Mouse (Mus musculus) small intestine, adult 2 months (tissue): ENCODE data around the gene Arl9.

ENCODE experiments used
- CTCF ChIP-seq: fragments of 200-500 bp; IDR thresholded peaks from 2 replicates; pipeline ENCODE4 v1.5.1; 2012; ENCODE audit warnings: low read depth, mild to moderate bottlenecking, control low read depth, inconsistent platforms, low read length, moderate library complexity, mixed read lengths; ENCODE audit not compliant: insufficient replicate concordance, insufficient read length; ENCODE audit errors: extremely low read depth
- POLR2A ChIP-seq: fragments of 200-500 bp; IDR thresholded peaks from 2 replicates; pipeline ENCODE4 v1.6.1; 2012; ENCODE audit warnings: low read depth, mild to moderate bottlenecking, control low read depth, inconsistent platforms, low read length, moderate library complexity

DNA sequence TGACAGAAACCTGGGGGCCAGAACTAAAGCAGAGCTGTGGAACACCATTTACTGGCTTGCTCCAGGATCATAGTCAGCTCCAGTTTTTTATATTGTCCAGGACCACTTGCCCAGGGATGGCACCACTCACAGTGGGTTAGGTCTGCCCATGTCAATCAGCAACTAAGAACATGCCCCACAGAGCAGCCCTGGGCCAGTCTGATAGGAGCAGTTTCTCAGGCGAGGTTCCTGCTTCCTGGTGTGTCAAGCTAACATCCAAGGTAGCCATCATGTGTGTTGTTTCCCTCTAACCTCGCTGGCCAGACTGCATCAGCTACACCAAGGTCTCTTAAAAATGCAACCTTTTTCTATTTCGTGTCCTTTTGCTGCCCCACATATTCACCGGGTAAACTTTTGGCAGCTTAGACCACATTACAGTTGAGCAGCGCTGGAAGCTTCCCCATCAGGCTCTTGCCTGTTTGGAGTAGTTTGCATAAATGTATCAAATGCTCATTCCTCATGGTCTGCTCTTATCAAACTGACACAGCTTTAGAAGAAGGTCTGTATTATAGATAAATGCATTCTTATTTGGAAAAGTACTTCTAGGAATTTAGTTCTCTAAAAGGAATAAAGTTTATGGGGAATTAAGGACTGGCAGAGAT lies 10.6 kb upstream of the Arl9 start:
- TF ChIP-seq CTCF (no peak), POLR2A (no peak)
